Mouse (Mus musculus): Measurements from ENCODE around the gene Fbxl4. TPM values are rescaled to one million over a fixed set of nuclear protein-coding genes. Genes with fewer than 3 reads are reported as not detected.
A peak's percentile ranks its signal among the peaks of the same experiment; 100 is the strongest.

Fbxl4 gene
- total and polyA plus RNA-seq, 3 experiments: 4.5 TPM; not detected in 1

DNA sequence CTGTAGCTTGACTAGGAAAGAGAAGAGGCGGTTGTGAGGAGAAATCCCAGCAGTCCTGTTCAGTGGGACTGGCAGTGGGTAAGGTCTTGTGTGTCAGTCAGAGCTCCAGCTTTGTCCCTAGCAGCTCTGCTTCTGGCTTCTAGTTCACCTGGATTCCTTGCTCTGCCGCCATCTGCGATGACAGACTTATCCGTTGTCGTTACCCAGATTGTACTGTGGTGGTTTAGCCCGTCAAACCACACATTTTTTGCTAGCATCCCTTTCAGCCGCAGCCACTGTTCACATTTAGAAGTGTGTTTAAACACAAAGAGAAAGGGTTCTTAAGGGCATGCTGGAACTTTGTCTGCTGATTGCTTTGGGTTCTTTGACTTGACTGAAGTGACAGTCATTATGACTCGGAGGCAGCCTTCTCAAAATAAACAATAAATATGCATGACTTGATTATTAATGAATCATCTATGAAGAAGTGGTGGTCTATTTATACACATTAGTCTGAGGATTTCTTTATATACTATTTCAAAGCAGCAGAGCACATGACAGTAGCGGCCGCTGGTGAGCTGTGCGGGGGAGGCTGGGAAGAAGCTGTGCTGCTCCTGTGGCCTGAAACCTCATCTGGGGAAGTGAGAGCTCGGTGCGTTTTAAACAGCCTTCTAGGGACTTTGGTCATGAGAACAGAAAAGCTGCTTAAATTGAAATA is 35.6 kb downstream of the Fbxl4 start:
- no peak overlapping the region for H3K9ac ChIP-seq (ENCODE audit: control insufficient read depth, low read depth, low read length, poor library complexity, severe bottlenecking)
- no peaks in the 10 kb centered on the region for H3K27me3 ChIP-seq (ENCODE audit: control insufficient read depth in 1 of 2, insufficient read depth in 2 of 2, low read length in 2 of 2)
- TF ChIP-seq TAL1 (IDR thresholded peaks at IDR 0.05; ENCODE audit: low read length) (no peak), MYC (IDR thresholded peaks at IDR 0.05; ENCODE audit: low read depth, low read length) (no peak), ZC3H11A (IDR thresholded peaks at IDR 0.05; ENCODE audit: low read depth, low read length) (no peak), RCOR1 (IDR thresholded peaks at IDR 0.05; ENCODE audit: low read depth, low read length) (no peak), CHD2 (IDR thresholded peaks at IDR 0.05; ENCODE audit: low read length) (no peak), GATA1 (IDR thresholded peaks at IDR 0.05; ENCODE audit: low read depth, low read length) (no peak), KAT2A (conservative IDR thresholded peaks at IDR 0.05; ENCODE audit: low read depth, low read length) (no peak), MEF2A (IDR thresholded peaks at IDR 0.05; ENCODE audit: extremely low read depth, insufficient replicate concordance, low read depth, low read length, poor library complexity, severe bottlenecking) (no peak), ELF1 (IDR thresholded peaks at IDR 0.05; ENCODE audit: low read depth, low read length) (no peak), MAFK (IDR thresholded peaks at IDR 0.05; ENCODE audit: borderline replicate concordance, low read depth, low read length) (no peak), POLR2AphosphoS2 (IDR thresholded peaks at IDR 0.05; ENCODE audit: low read length) (no peak), SMC3 (IDR thresholded peaks at IDR 0.05; ENCODE audit: low read depth, low read length) (no peak), CHD1 (IDR thresholded peaks at IDR 0.05; ENCODE audit: low read depth, low read length) (no peak), MAX (IDR thresholded peaks at IDR 0.05; ENCODE audit: low read length) (no peak), POLR2AphosphoS5 (IDR thresholded peaks at IDR 0.05; ENCODE audit: borderline replicate concordance, low read depth, low read length) (no peak), NELFE (IDR thresholded peaks at IDR 0.05; ENCODE audit: low read depth, low read length) (no peak), TCF12 (IDR thresholded peaks at IDR 0.05; ENCODE audit: low read depth, low read length) (no peak)
- H3K36me3 ChIP-seq (ENCODE audit: control insufficient read depth in 1 of 2, insufficient read depth in 2 of 2, low read length in 2 of 2): peaks cover 0 to 16% of the 10 kb centered on the region in 2 experiments; a peak in 2 of 4 replicates
- H3K9me3 ChIP-seq (replicated peaks; ENCODE audit: insufficient read depth, low read length): no peaks in the 10 kb centered on the region
- DNase-seq (ENCODE audit: low read depth, low spot score): no peak
- no peak overlapping the region for H3K27ac ChIP-seq (ENCODE audit: control insufficient read depth, low read depth, low read length)
- peaks cover 5 to 14% of the 10 kb centered on the region in 2 experiments for H3K4me1 ChIP-seq (ENCODE audit: control insufficient read depth in 1 of 2, insufficient read depth in 2 of 2, low read length in 2 of 2)
- no peak overlapping the region for H3K4me3 ChIP-seq (ENCODE audit: control insufficient read depth in 1 of 2, insufficient read depth in 1 of 2, low read depth in 2 of 2, low read length in 2 of 2)
- H3K79me2 ChIP-seq (ENCODE audit: control insufficient read depth, insufficient read depth, low read length, poor library complexity): no peaks in the 10 kb centered on the region

DNA sequence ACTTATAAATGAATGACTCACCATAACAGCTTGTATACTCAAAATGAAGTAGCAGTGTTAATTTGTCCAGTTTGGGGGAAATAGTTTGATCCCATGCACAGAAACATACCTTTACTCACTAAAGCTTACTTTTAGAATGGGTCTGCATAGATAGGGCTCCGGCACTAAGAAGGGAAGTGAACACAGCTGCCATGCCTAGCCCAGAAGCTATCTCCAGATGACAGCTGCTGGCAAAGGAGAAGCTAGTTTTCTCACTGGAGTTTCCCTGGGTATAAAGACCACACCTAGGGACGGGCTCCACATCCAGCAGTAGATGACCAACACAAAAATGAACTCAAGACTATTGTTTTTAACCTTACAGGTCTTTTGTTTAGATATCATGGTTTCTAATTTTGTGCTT is 38.1 kb downstream of the Fbxl4 start:
- Histone ChIP-seq H3K9me3 (replicated peaks; ENCODE audit: insufficient read depth, low read length) (no peaks in the 10 kb centered on the region), H3K27ac (ENCODE audit: control insufficient read depth, low read depth, low read length) (no peak overlapping the region), H3K79me2 (ENCODE audit: control insufficient read depth, insufficient read depth, low read length, poor library complexity) (no peaks in the 10 kb centered on the region), H3K9ac (ENCODE audit: control insufficient read depth, low read depth, low read length, poor library complexity, severe bottlenecking) (no peak overlapping the region), H3K36me3 (ENCODE audit: control insufficient read depth in 1 of 2, insufficient read depth in 2 of 2, low read length in 2 of 2) (peaks cover 0 to 16% of the 10 kb centered on the region in 2 experiments; a peak in 2 of 4 replicates), H3K4me1 (ENCODE audit: control insufficient read depth in 1 of 2, insufficient read depth in 2 of 2, low read length in 2 of 2) (peaks cover 5 to 14% of the 10 kb centered on the region in 2 experiments), H3K27me3 (ENCODE audit: control insufficient read depth in 1 of 2, insufficient read depth in 2 of 2, low read length in 2 of 2) (no peaks in the 10 kb centered on the region), H3K4me3 (ENCODE audit: control insufficient read depth in 1 of 2, insufficient read depth in 1 of 2, low read depth in 2 of 2, low read length in 2 of 2) (no peak overlapping the region)
- peak; percentile 80 for DNase-seq (ENCODE audit: low read depth, low spot score)
- no peak for TF ChIP-seq ELF1 (IDR thresholded peaks at IDR 0.05; ENCODE audit: low read depth, low read length)
- no peak for TF ChIP-seq POLR2AphosphoS5 (IDR thresholded peaks at IDR 0.05; ENCODE audit: borderline replicate concordance, low read depth, low read length)
- TF ChIP-seq E2F4 (IDR thresholded peaks at IDR 0.05; ENCODE audit: borderline replicate concordance, low read depth, low read length): no peak
- peak; percentile 76 for TF ChIP-seq GATA1 (IDR thresholded peaks at IDR 0.05; ENCODE audit: low read depth, low read length)
- peak; percentile 41; the same call in 1 of the 2 replicates for TF ChIP-seq SIN3A (IDR thresholded peaks at IDR 0.05; ENCODE audit: low read length)
- TF ChIP-seq ZKSCAN1 (IDR thresholded peaks at IDR 0.05; ENCODE audit: low read depth, low read length): no peak
- peak; percentile 63 for TF ChIP-seq RCOR1 (IDR thresholded peaks at IDR 0.05; ENCODE audit: low read depth, low read length)
- TF ChIP-seq TAL1 (IDR thresholded peaks at IDR 0.05; ENCODE audit: low read length): peak; percentile 90
- TF ChIP-seq TBP (IDR thresholded peaks at IDR 0.05; ENCODE audit: low read depth, low read length): 0 out of 2 replicates have a peak, but pooled peaks have one; percentile 11
- TF ChIP-seq EP300 (IDR thresholded peaks at IDR 0.05; ENCODE audit: low read depth in 1 of 2, low read length in 2 of 2): peak; percentile 78 to 87
- no peak for TF ChIP-seq NRF1 (IDR thresholded peaks at IDR 0.05; ENCODE audit: insufficient read depth, low read depth, low read length, poor library complexity, severe bottlenecking)
- TF ChIP-seq TCF12 (IDR thresholded peaks at IDR 0.05; ENCODE audit: low read depth, low read length): peak; percentile 83
- no peak for TF ChIP-seq ZMIZ1 (IDR thresholded peaks at IDR 0.05; ENCODE audit: low read depth, low read length)
- TF ChIP-seq GABPA (IDR thresholded peaks at IDR 0.05; ENCODE audit: low read depth, low read length): no peak
- TF ChIP-seq NELFE (IDR thresholded peaks at IDR 0.05; ENCODE audit: low read depth, low read length): no peak
- TF ChIP-seq MAX (IDR thresholded peaks at IDR 0.05; ENCODE audit: low read length): no peak
- TF ChIP-seq ETS1 (IDR thresholded peaks at IDR 0.05; ENCODE audit: low read depth, low read length): peak; percentile 74
- TF ChIP-seq HCFC1 (IDR thresholded peaks at IDR 0.05; ENCODE audit: low read depth, low read length): no peak
- TF ChIP-seq ZC3H11A (IDR thresholded peaks at IDR 0.05; ENCODE audit: low read depth, low read length): no peak
- no peak for TF ChIP-seq CTCF (IDR thresholded peaks at IDR 0.05 in 2 of 3, conservative IDR thresholded peaks at IDR 0.05 in 1 of 3; ENCODE audit: control insufficient read depth in 1 of 3, insufficient read depth in 1 of 3, low read depth in 2 of 3, low read length in 3 of 3, poor library complexity in 1 of 3, severe bottlenecking in 1 of 3)
- TF ChIP-seq MXI1 (IDR thresholded peaks at IDR 0.05; ENCODE audit: low read depth, low read length): peak; percentile 49; the same call in 1 of the 2 replicates

Measured in MEL (cell line).